Mouse (Mus musculus): ENCODE data around the gene Rnd2. TPM values are rescaled to one million over a fixed set of nuclear protein-coding genes. Genes with fewer than 3 reads are reported as not detected.

The Rnd2 gene
- total and polyA plus RNA-seq, 3 experiments = 26.5 to 46.4 (median 36.6) TPM

GRCm38 (mm10) chr11:101467477-101468262, 2.9 kb downstream of the Rnd2 start:
- TF ChIP-seq CTCF (IDR thresholded peaks at IDR 0.05; ENCODE audit: low read depth, low read length) (peak; percentile 15; the same call in 1 of the 2 replicates), POLR2AphosphoS5 (IDR thresholded peaks at IDR 0.05; ENCODE audit: insufficient replicate concordance, low read depth, low read length) (no peak)
- peak; percentile 79 for DNase-seq (ENCODE audit: low spot score)
- no peaks in the 10 kb centered on the region for H3K9me3 ChIP-seq (replicated peaks)
- H3K4me1 ChIP-seq (ENCODE audit: insufficient read depth, low read depth, low read length) = peaks cover 82% of the 10 kb centered on the region
- peaks cover 38% of the 10 kb centered on the region for H3K36me3 ChIP-seq (replicated peaks)
- peak overlapping the region; percentile 84 for H3K4me3 ChIP-seq (ENCODE audit: low read depth, low read length)
- ATAC-seq (ENCODE audit: extremely low read depth, insufficient number of reproducible peaks, low FRiP score, poor library complexity, severe bottlenecking) = peak; percentile 12
- H3K27me3 ChIP-seq (ENCODE audit: insufficient read depth, low read length) = peaks cover 3% of the 10 kb centered on the region; the same call in 1 of the 2 replicates

GRCm38 (mm10) chr11:101468263-101468688, 3.5 kb downstream of the Rnd2 start:
- Histone ChIP-seq H3K4me1 (ENCODE audit: insufficient read depth, low read depth, low read length) (peaks cover 80% of the 10 kb centered on the region), H3K27me3 (ENCODE audit: insufficient read depth, low read length) (peaks cover 3% of the 10 kb centered on the region; the same call in 1 of the 2 replicates), H3K9me3 (replicated peaks) (no peaks in the 10 kb centered on the region), H3K4me3 (ENCODE audit: low read depth, low read length) (peak overlapping the region; percentile 84), H3K36me3 (replicated peaks) (peaks cover 35% of the 10 kb centered on the region)
- TF ChIP-seq GATA2 (IDR thresholded peaks at IDR 0.05; ENCODE audit: borderline replicate concordance, low read depth, low read length) (no peak), GATA1 (IDR thresholded peaks at IDR 0.05; ENCODE audit: borderline replicate concordance, low read length) (no peak), POLR2AphosphoS5 (IDR thresholded peaks at IDR 0.05; ENCODE audit: insufficient replicate concordance, low read depth, low read length) (no peak), TAL1 (conservative IDR thresholded peaks at IDR 0.05; ENCODE audit: low read depth, low read length) (no peak), CTCF (IDR thresholded peaks at IDR 0.05; ENCODE audit: low read depth, low read length) (no peak)
- peak; percentile 51 for DNase-seq (ENCODE audit: low spot score)
- no peak for ATAC-seq (ENCODE audit: extremely low read depth, insufficient number of reproducible peaks, low FRiP score, poor library complexity, severe bottlenecking)

- DNase-seq (ENCODE audit: low spot score) (no peak), ATAC-seq (ENCODE audit: extremely low read depth, insufficient number of reproducible peaks, low FRiP score, poor library complexity, severe bottlenecking) (no peak)
- H3K27me3 ChIP-seq (ENCODE audit: insufficient read depth, low read length) = peaks cover 3% of the 10 kb centered on the region; the same call in 1 of the 2 replicates
- no peaks in the 10 kb centered on the region for H3K9me3 ChIP-seq (replicated peaks)
- peaks cover 34% of the 10 kb centered on the region for H3K36me3 ChIP-seq (replicated peaks)
- no peak for TF ChIP-seq POLR2AphosphoS5 (IDR thresholded peaks at IDR 0.05; ENCODE audit: insufficient replicate concordance, low read depth, low read length)
- TF ChIP-seq GATA1 (IDR thresholded peaks at IDR 0.05; ENCODE audit: borderline replicate concordance, low read length) = no peak
- TF ChIP-seq GATA2 (IDR thresholded peaks at IDR 0.05; ENCODE audit: borderline replicate concordance, low read depth, low read length) = no peak
- TF ChIP-seq CTCF (IDR thresholded peaks at IDR 0.05; ENCODE audit: low read depth, low read length) = no peak
- no peak for TF ChIP-seq TAL1 (conservative IDR thresholded peaks at IDR 0.05; ENCODE audit: low read depth, low read length)
- H3K4me3 ChIP-seq (ENCODE audit: low read depth, low read length) = peak overlapping the region; percentile 84
- peaks cover 76% of the 10 kb centered on the region for H3K4me1 ChIP-seq (ENCODE audit: insufficient read depth, low read depth, low read length)
Measured at GRCm38 (mm10) chr11:101468731-101469130, 3.9 kb downstream of the Rnd2 start.

- Histone ChIP-seq H3K27me3 (ENCODE audit: insufficient read depth, low read length) (peaks cover 3% of the 10 kb centered on the region; the same call in 1 of the 2 replicates), H3K36me3 (replicated peaks) (peaks cover 31% of the 10 kb centered on the region), H3K4me3 (ENCODE audit: low read depth, low read length) (peak overlapping the region; percentile 84; the same call in 1 of the 2 replicates), H3K9me3 (replicated peaks) (no peaks in the 10 kb centered on the region), H3K4me1 (ENCODE audit: insufficient read depth, low read depth, low read length) (peaks cover 74% of the 10 kb centered on the region)
- no peak for DNase-seq (ENCODE audit: low spot score)
- no peak for ATAC-seq (ENCODE audit: extremely low read depth, insufficient number of reproducible peaks, low FRiP score, poor library complexity, severe bottlenecking)
- no peak for TF ChIP-seq CTCF (IDR thresholded peaks at IDR 0.05; ENCODE audit: low read depth, low read length)
- TF ChIP-seq GATA2 (IDR thresholded peaks at IDR 0.05; ENCODE audit: borderline replicate concordance, low read depth, low read length) = no peak
- TF ChIP-seq GATA1 (IDR thresholded peaks at IDR 0.05; ENCODE audit: borderline replicate concordance, low read length) = no peak
- no peak for TF ChIP-seq POLR2AphosphoS5 (IDR thresholded peaks at IDR 0.05; ENCODE audit: insufficient replicate concordance, low read depth, low read length)
- TF ChIP-seq TAL1 (conservative IDR thresholded peaks at IDR 0.05; ENCODE audit: low read depth, low read length) = no peak
Measured at GRCm38 (mm10) chr11:101469155-101469554, 4.4 kb downstream of the Rnd2 start.

GRCm38 (mm10) chr11:101470206-101470605, 5.4 kb downstream of the Rnd2 start:
- H3K36me3 ChIP-seq (replicated peaks) = peaks cover 29% of the 10 kb centered on the region
- DNase-seq (ENCODE audit: low spot score) (no peak), ATAC-seq (ENCODE audit: extremely low read depth, insufficient number of reproducible peaks, low FRiP score, poor library complexity, severe bottlenecking) (no peak)
- no peaks in the 10 kb centered on the region for H3K9me3 ChIP-seq (replicated peaks)
- TF ChIP-seq CTCF (IDR thresholded peaks at IDR 0.05; ENCODE audit: low read depth, low read length) (no peak), GATA2 (IDR thresholded peaks at IDR 0.05; ENCODE audit: borderline replicate concordance, low read depth, low read length) (no peak), POLR2AphosphoS5 (IDR thresholded peaks at IDR 0.05; ENCODE audit: insufficient replicate concordance, low read depth, low read length) (no peak), TAL1 (conservative IDR thresholded peaks at IDR 0.05; ENCODE audit: low read depth, low read length) (no peak), GATA1 (IDR thresholded peaks at IDR 0.05; ENCODE audit: borderline replicate concordance, low read length) (no peak)
- peaks cover 3% of the 10 kb centered on the region; the same call in 1 of the 2 replicates for H3K27me3 ChIP-seq (ENCODE audit: insufficient read depth, low read length)
- H3K4me3 ChIP-seq (ENCODE audit: low read depth, low read length) = no peak overlapping the region
- peaks cover 67% of the 10 kb centered on the region for H3K4me1 ChIP-seq (ENCODE audit: insufficient read depth, low read depth, low read length)

GRCm38 (mm10) chr11:101471926-101472325, 7.1 kb downstream of the Rnd2 start:
- peaks cover 55% of the 10 kb centered on the region for H3K4me1 ChIP-seq (ENCODE audit: insufficient read depth, low read depth, low read length)
- DNase-seq (ENCODE audit: low spot score) (no peak), ATAC-seq (ENCODE audit: extremely low read depth, insufficient number of reproducible peaks, low FRiP score, poor library complexity, severe bottlenecking) (no peak)
- H3K4me3 ChIP-seq (ENCODE audit: low read depth, low read length) = no peak overlapping the region
- H3K9me3 ChIP-seq (replicated peaks) = no peaks in the 10 kb centered on the region
- TF ChIP-seq TAL1 (conservative IDR thresholded peaks at IDR 0.05; ENCODE audit: low read depth, low read length) (no peak), GATA1 (IDR thresholded peaks at IDR 0.05; ENCODE audit: borderline replicate concordance, low read length) (no peak), CTCF (IDR thresholded peaks at IDR 0.05; ENCODE audit: low read depth, low read length) (no peak), POLR2AphosphoS5 (IDR thresholded peaks at IDR 0.05; ENCODE audit: insufficient replicate concordance, low read depth, low read length) (no peak), GATA2 (IDR thresholded peaks at IDR 0.05; ENCODE audit: borderline replicate concordance, low read depth, low read length) (no peak)
- H3K27me3 ChIP-seq (ENCODE audit: insufficient read depth, low read length) = peaks cover 3% of the 10 kb centered on the region; the same call in 1 of the 2 replicates
- H3K36me3 ChIP-seq (replicated peaks) = peaks cover 29% of the 10 kb centered on the region
